Mouse (Mus musculus): Measurements from ENCODE around the gene Nt5c1a.

DNA sequence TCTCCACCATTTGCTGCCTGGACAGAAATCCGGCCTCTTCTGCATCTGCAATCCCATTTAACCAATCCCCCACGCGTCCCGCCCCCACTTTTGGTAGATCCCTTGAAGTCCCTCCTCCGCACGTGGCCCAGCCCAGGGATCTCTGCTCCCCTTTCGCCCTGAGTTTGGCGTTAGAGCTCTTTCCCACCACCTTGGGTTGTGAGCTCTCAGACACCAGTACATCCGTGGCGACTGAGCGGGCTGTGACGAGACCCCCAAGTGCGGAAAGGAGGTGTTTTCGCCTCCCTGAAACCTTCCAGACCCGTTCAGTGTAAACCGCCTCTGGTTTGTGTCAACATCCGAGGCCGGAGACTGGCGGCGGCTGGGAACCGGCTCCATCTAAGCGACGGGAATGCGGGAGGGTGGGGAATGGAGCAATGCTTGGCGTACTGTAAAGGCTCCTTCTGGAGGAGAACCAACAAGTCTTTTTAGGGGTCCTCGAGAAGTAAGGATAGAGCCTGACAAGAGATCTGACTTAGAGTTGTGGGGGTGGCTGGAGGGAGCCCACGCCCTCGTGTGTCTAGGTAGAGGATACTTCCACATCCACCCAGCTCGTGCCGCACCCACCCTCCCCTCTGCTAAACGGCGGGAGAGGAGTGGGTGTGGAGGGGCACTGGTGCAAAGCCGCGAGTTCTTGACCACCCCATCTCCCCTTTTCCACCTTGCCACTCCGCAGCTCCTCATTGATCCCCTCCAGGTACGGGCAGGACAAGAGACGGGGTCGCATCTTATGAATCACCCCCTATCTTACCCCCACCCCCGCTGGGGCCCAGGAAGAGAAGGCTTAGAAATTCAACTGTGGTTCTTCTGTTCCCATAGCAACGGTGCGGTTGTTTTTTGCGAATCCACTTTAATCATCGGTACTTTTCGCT is 18.7 kb upstream of the Nt5c1a start, which contains the start of gene Hpcal4:
- TF ChIP-seq CTCF (IDR thresholded peaks at IDR 0.05; ENCODE audit: control insufficient read depth, insufficient read depth, insufficient replicate concordance, low read depth, low read length) (no peak), POLR2A (IDR thresholded peaks at IDR 0.05; ENCODE audit: control insufficient read depth, low read depth, low read length) (no peak)

All from testis, adult 2 months (tissue).